Mouse (Mus musculus): ENCODE measurements around the gene Acp6. TPM values are rescaled to one million over a fixed set of nuclear protein-coding genes. Genes with fewer than 3 reads are reported as not detected.

Acp6 gene
- total RNA-seq (2023), result 9.9 and 11.2 TPM in 2 replicates

DNA sequence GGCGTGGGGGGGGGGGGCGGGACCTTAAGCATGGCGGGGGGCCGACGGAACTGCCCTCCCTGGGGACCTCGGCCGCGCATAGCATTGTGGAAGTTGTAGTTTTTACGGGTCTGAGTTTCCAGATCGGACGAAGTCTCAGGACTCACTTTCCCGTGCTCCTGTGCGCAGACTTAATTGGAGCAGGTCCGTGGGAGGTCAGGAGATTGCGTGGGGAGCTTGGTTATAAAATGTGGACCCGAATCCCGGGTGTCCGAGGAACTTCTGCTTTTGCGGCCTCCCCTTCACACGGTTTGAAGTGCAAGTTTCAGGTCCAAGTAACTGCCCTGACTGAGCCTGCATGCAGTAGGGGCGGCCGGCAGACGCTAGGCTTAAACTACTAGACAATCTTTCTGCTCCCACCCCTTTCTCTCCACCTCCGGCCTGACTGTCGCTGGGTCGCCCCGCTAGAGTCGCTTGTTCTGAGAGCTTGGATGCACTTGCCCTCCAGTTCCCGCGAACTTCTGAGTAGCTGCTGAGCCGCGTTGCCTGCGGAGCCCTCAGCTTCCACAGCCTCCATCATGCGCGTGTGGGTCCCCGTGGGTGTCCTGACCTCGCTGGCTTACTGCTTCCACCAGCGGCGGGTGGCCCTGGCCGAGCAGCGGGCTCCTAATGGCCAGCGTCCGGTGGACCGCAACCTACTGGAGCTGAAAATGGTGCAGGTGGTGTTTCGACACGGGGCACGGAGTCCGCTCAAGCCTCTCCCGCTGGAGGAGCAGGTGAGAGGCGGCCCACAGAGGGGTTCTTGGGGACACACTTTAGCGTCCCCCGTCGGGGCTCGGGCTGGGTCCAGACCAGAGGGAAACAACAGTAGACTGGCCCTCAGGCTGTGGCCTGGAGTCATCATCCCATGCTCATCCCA lies at the start of gene Acp6:
TSS of gene Acp6 (plus strand) at position 167 of the 898 bp plus-strand sequence.

Other genes starting within 250 kb of the Acp6 start
- gene Gja8, start 232.8 kb upstream of the Acp6 start, total RNA-seq (2023), result not detected in 2 replicates
- 6.6 and 9.9 TPM in 2 replicates for gene Bcl9, start 139.1 kb downstream of the Acp6 start, total RNA-seq (2023)